Mouse (Mus musculus) heart, postnatal 0 days (tissue): ENCODE data around the gene Yars.

Experiments
- CTCF ChIP-seq: IDR thresholded peaks from 2 replicates; pipeline ENCODE4 v1.5.1; 2016; ENCODE audit warnings: antibody characterized with exemption, control low read depth, low read depth
- EP300 ChIP-seq: IDR thresholded peaks from 2 replicates; pipeline ENCODE4 v1.6.1; 2016; ENCODE audit warnings: antibody characterized with exemption, low read depth

- no peak for TF ChIP-seq CTCF
- no peak for TF ChIP-seq EP300
Measured at GRCm38 (mm10) chr4:129161581-129162255, 27.8 kb upstream of the Yars start.
